Mouse (Mus musculus) C2C12 (cell line): ENCODE measurements around the gene Lix1. TPM values are rescaled to one million over a fixed set of nuclear protein-coding genes. Genes with fewer than 3 reads are reported as not detected.
"Not testable (repeated sequence)": the region's sequence is repeated elsewhere in the genome, so short reads cannot be mapped to it uniquely, and the experiment has no call there.

Experiments used
- H3K27me3 ChIP-seq: one replicate; pipeline ENCODE4 v1.6.1; 2011; ENCODE audit not compliant: control insufficient read depth, insufficient read depth, insufficient read length
- H3K36me3 ChIP-seq: one replicate; pipeline ENCODE4 v1.6.1; 2011; ENCODE audit not compliant: control insufficient read depth, insufficient read depth
- H3K4me3 ChIP-seq: one replicate; pipeline ENCODE4 v1.5.1; 2011; ENCODE audit warnings: mild to moderate bottlenecking, control low read depth; ENCODE audit not compliant: poor library complexity, insufficient read depth, severe bottlenecking
- H3K79me2 ChIP-seq: one replicate; pipeline ENCODE4 v1.6.1; 2011; ENCODE audit not compliant: control insufficient read depth, insufficient read depth
- H3K79me3 ChIP-seq: one replicate; pipeline ENCODE4 v1.6.1; 2011; ENCODE audit warnings: low read depth, control low read depth
- H3ac ChIP-seq: one replicate; pipeline ENCODE3; 2011; ENCODE audit warnings: low read depth; ENCODE audit not compliant: control insufficient read depth, insufficient read length
- CEBPB ChIP-seq: IDR thresholded peaks from one replicate; pipeline ENCODE4 v1.6.1; 2011; ENCODE audit warnings: low read depth, mild to moderate bottlenecking, control low read depth, moderate library complexity
- CTCF ChIP-seq: IDR thresholded peaks from one replicate; pipeline ENCODE4 v1.5.1; 2011; ENCODE audit not compliant: control insufficient read depth, insufficient read depth, insufficient read length
- FOSL1 ChIP-seq: IDR thresholded peaks from one replicate; pipeline ENCODE4 v1.8.0; 2011; ENCODE audit warnings: mild to moderate bottlenecking, low read length; ENCODE audit not compliant: poor library complexity, insufficient read depth, severe bottlenecking
- MAX ChIP-seq: IDR thresholded peaks from one replicate; pipeline ENCODE4 v1.6.1; 2011; ENCODE audit warnings: mild to moderate bottlenecking, control low read depth
- MYOD1 ChIP-seq: IDR thresholded peaks from one replicate; pipeline ENCODE4 v1.6.1; 2011; ENCODE audit warnings: low read depth; ENCODE audit not compliant: control insufficient read depth, insufficient read length
- MYOG ChIP-seq: IDR thresholded peaks from one replicate; pipeline ENCODE4 v1.6.1; 2011; ENCODE audit not compliant: control insufficient read depth, insufficient read length; ENCODE audit errors: extremely low read depth
- USF1 ChIP-seq: IDR thresholded peaks from one replicate; pipeline ENCODE4 v1.6.1; 2011; ENCODE audit warnings: low read depth, mild to moderate bottlenecking, control low read depth, moderate library complexity
- polyA plus RNA-seq: library from polyadenylated mRNA; unstranded; fragments of >200 nt; fragmentation: generic; extraction: Trizol; gene quantifications from one replicate; pipeline ENCODE4 v1.2.1, GENCODE M21; 2012; ENCODE audit warnings: missing spikeins

Gene Lix1
- polyA plus RNA-seq, 1 experiment, result 2.6 TPM

- Histone ChIP-seq H3K36me3 (no peaks in the 10 kb centered on the region), H3K27me3 (no peaks in the 10 kb centered on the region), H3K79me3 (no peaks in the 10 kb centered on the region), H3K79me2 (no peaks in the 10 kb centered on the region), H3ac (no peak overlapping the region), H3K4me3 (no peak overlapping the region)
- TF ChIP-seq CEBPB (no peak), CTCF (no peak), FOSL1 (no peak), USF1 (no peak), MYOD1 (no peak), MAX (no peak), MYOG (no peak)
These were observed 89.6 kb downstream of the Lix1 start for GRCm38 (mm10) chr17:17492116-17492515.

GRCm38 (mm10) chr17:17496234-17496633, 93.8 kb downstream of the Lix1 start:
- not testable (repeated sequence) for H3K36me3 ChIP-seq, H3K79me2 ChIP-seq, H3ac ChIP-seq, H3K79me3 ChIP-seq, H3K27me3 ChIP-seq, H3K4me3 ChIP-seq

- TF ChIP-seq MYOD1 (no peak), CEBPB (no peak), FOSL1 (no peak), USF1 (no peak), MYOG (no peak), CTCF (no peak), MAX (no peak)
- Histone ChIP-seq H3K79me3 (no peaks in the 10 kb centered on the region), H3K4me3 (no peak overlapping the region), H3K27me3 (no peaks in the 10 kb centered on the region), H3ac (no peak overlapping the region), H3K36me3 (no peaks in the 10 kb centered on the region), H3K79me2 (no peaks in the 10 kb centered on the region)
These were observed 94.3 kb downstream of the Lix1 start for GRCm38 (mm10) chr17:17496730-17497129.

- no peak for TF ChIP-seq CTCF
- TF ChIP-seq USF1, result no peak
- TF ChIP-seq CEBPB, result no peak
- no peak for TF ChIP-seq FOSL1
- no peak for TF ChIP-seq MYOG
- no peak for TF ChIP-seq MAX
- TF ChIP-seq MYOD1, result no peak
- Histone ChIP-seq H3K27me3 (no peaks in the 10 kb centered on the region), H3K4me3 (no peak overlapping the region), H3K36me3 (no peaks in the 10 kb centered on the region), H3K79me3 (no peaks in the 10 kb centered on the region), H3ac (no peak overlapping the region), H3K79me2 (no peaks in the 10 kb centered on the region)
These were observed 96.4 kb downstream of the Lix1 start for GRCm38 (mm10) chr17:17498848-17499247.

GRCm38 (mm10) chr17:17499278-17499677, 96.8 kb downstream of the Lix1 start:
- Histone ChIP-seq H3K79me3 (no peaks in the 10 kb centered on the region), H3K4me3 (no peak overlapping the region), H3K27me3 (no peaks in the 10 kb centered on the region), H3K79me2 (no peaks in the 10 kb centered on the region), H3K36me3 (no peaks in the 10 kb centered on the region), H3ac (no peak overlapping the region)
- TF ChIP-seq CTCF (no peak), MYOG (no peak), CEBPB (no peak), FOSL1 (no peak), MYOD1 (no peak), MAX (no peak), USF1 (no peak)

- H3K27me3 ChIP-seq, result no peaks in the 10 kb centered on the region
- no peak overlapping the region for H3K4me3 ChIP-seq
- H3K79me3 ChIP-seq, result no peaks in the 10 kb centered on the region
- H3ac ChIP-seq, result no peak overlapping the region
- no peak for TF ChIP-seq CEBPB
- no peak for TF ChIP-seq MYOD1
- no peak for TF ChIP-seq USF1
- no peak for TF ChIP-seq FOSL1
- no peaks in the 10 kb centered on the region for H3K36me3 ChIP-seq
- no peaks in the 10 kb centered on the region for H3K79me2 ChIP-seq
These were observed 104.2 kb downstream of the Lix1 start for GRCm38 (mm10) chr17:17506677-17507076.

Other genes starting within 250 kb of the Lix1 start
- gene Riok2, start 28.4 kb upstream of the Lix1 start, polyA plus RNA-seq, result 16.6 TPM
- 4.5 TPM for gene Lnpep, start 222.4 kb downstream of the Lix1 start, polyA plus RNA-seq